Mouse (Mus musculus) hindbrain, embryonic 10.5 days (tissue): ENCODE data around the gene Tbcb. TPM values are rescaled to one million over a fixed set of nuclear protein-coding genes. Genes with fewer than 3 reads are reported as not detected.
A peak's percentile ranks its signal among the peaks of the same experiment; 100 is the strongest.

Source experiments
- DNase-seq: peaks from one replicate; pipeline ENCODE4 v3.0.0-alpha.2; 2017; ENCODE audit warnings: low spot score
- H3K27ac ChIP-seq: fragments of 300-500 bp; sonication (generic); 2 replicates; pipeline ENCODE4 v1.5.1; 2016; ENCODE audit warnings: mild to moderate bottlenecking, moderate library complexity
- H3K27me3 ChIP-seq: fragments of 300-500 bp; sonication (generic); 2 replicates; pipeline ENCODE4 v1.6.1; 2016; ENCODE audit warnings: mild to moderate bottlenecking; ENCODE audit not compliant: poor library complexity, insufficient read depth, severe bottlenecking
- H3K36me3 ChIP-seq: fragments of 300-500 bp; sonication (generic); 2 replicates; pipeline ENCODE4 v1.6.1; 2016; ENCODE audit warnings: mild to moderate bottlenecking, moderate library complexity
- H3K4me1 ChIP-seq: fragments of 300-500 bp; sonication (generic); replicated peaks from 2 replicates; pipeline ENCODE4 v1.6.1; 2016; ENCODE audit warnings: mild to moderate bottlenecking
- H3K4me3 ChIP-seq: fragments of 300-500 bp; sonication (generic); 2 replicates; pipeline ENCODE4 v1.5.1; 2016; ENCODE audit warnings: mild to moderate bottlenecking, moderate library complexity
- H3K9me3 ChIP-seq: fragments of 300-500 bp; sonication (generic); 2 replicates; pipeline ENCODE4 v1.6.1; 2016; ENCODE audit warnings: mild to moderate bottlenecking, moderate library complexity
- WGBS: fragments of 180-500 bp; shearing (Covaris S2); methylation state at CpG from one replicate; pipeline ENCODE4 v1.1.7; 2016; 5-methylcytosine and 5-hydroxymethylcytosine counted together
- polyA plus RNA-seq: library from polyadenylated mRNA; unstranded; fragments of >200 nt; fragmentation: Nextera tagmentation; extraction: Ambion mirVana; gene quantifications from 2 replicates; pipeline ENCODE4 v1.2.1, GENCODE M21; 2016

Tbcb gene
- polyA plus RNA-seq, 1 experiment from 2014 or later: 312 TPM

- peak; percentile 75 for DNase-seq
- Histone ChIP-seq H3K4me3 (peak within 1 kb of the TSS; percentile 31), H3K4me1 (peaks cover 26% of the 10 kb centered on the region), H3K36me3 (no peaks in the 10 kb centered on the region), H3K27me3 (no peaks in the 10 kb centered on the region), H3K27ac (0 out of 2 replicates have a peak within 1 kb of the TSS, but pooled peaks have one; percentile 35), H3K9me3 (no peaks in the 10 kb centered on the region)
- 12% methylated on average over 8 of the region's 8 CpGs for WGBS
These were observed 33.5 kb downstream of the Tbcb start, which contains the start of gene Capns1 for GRCm38 (mm10) chr7:30198481-30198971. Capns1 (minus strand) TSS chr7:30198811.

- Histone ChIP-seq H3K27ac (0 out of 2 replicates have a peak overlapping the region, but pooled peaks have one; percentile 35), H3K9me3 (no peaks in the 10 kb centered on the region), H3K36me3 (peaks cover 2% of the 10 kb centered on the region; the same call in 1 of the 2 replicates), H3K4me3 (no peak overlapping the region), H3K27me3 (no peaks in the 10 kb centered on the region), H3K4me1 (peaks cover 35% of the 10 kb centered on the region)
- WGBS: 80% methylated on average over 5 of the region's 5 CpGs
- no peak for DNase-seq
These were observed 34.4 kb downstream of the Tbcb start for GRCm38 (mm10) chr7:30197592-30198129.

- Histone ChIP-seq H3K4me1 (peaks cover 36% of the 10 kb centered on the region), H3K36me3 (peaks cover 17% of the 10 kb centered on the region), H3K9me3 (no peaks in the 10 kb centered on the region), H3K27me3 (no peaks in the 10 kb centered on the region), H3K27ac (no peak overlapping the region; the same call in 1 of the 2 replicates), H3K4me3 (no peak overlapping the region; the same call in 1 of the 2 replicates)
- 85% methylated on average over 6 of the region's 6 CpGs for WGBS
- no peak for DNase-seq
These were observed 35.9 kb downstream of the Tbcb start for GRCm38 (mm10) chr7:30196171-30196570.

- 72% methylated on average over 6 of the region's 6 CpGs for WGBS
- no peaks in the 10 kb centered on the region for H3K9me3 ChIP-seq
- no peak for DNase-seq
- peak overlapping the region; percentile 82 for H3K4me3 ChIP-seq
- peak overlapping the region; percentile 89 for H3K27ac ChIP-seq
- peaks cover 24% of the 10 kb centered on the region for H3K36me3 ChIP-seq
- H3K27me3 ChIP-seq: no peaks in the 10 kb centered on the region
- peaks cover 35% of the 10 kb centered on the region for H3K4me1 ChIP-seq
These were observed 36.6 kb downstream of the Tbcb start for GRCm38 (mm10) chr7:30195461-30195860.

- 0% methylated on average over 28 of the region's 28 CpGs for WGBS
- DNase-seq: peak; percentile 98
- H3K4me1 ChIP-seq: peaks cover 35% of the 10 kb centered on the region
These were observed 37.2 kb downstream of the Tbcb start for GRCm38 (mm10) chr7:30194884-30195283.

GRCm38 (mm10) chr7:30194101-30194831 lies 37.8 kb downstream of the Tbcb start:
- peaks cover 35% of the 10 kb centered on the region for H3K4me1 ChIP-seq
- peaks cover 31% of the 10 kb centered on the region for H3K36me3 ChIP-seq
- H3K27me3 ChIP-seq: no peaks in the 10 kb centered on the region
- DNase-seq: no peak
- 1% methylated on average over 26 of the region's 26 CpGs for WGBS
- H3K4me3 ChIP-seq: peak overlapping the region; percentile 82
- H3K27ac ChIP-seq: peak overlapping the region; percentile 89
- no peaks in the 10 kb centered on the region for H3K9me3 ChIP-seq

More at GRCm38 (mm10) chr7:30194884-30195283, 37.2 kb downstream of the Tbcb start:
- no peaks in the 10 kb centered on the region for H3K9me3 ChIP-seq
- H3K4me3 ChIP-seq: peak overlapping the region; percentile 82
- H3K36me3 ChIP-seq: peaks cover 30% of the 10 kb centered on the region
- peak overlapping the region; percentile 89 for H3K27ac ChIP-seq
- no peaks in the 10 kb centered on the region for H3K27me3 ChIP-seq

GRCm38 (mm10) chr7:30193581-30194100 lies 38.4 kb downstream of the Tbcb start:
- peak; percentile 85 for DNase-seq
- Histone ChIP-seq H3K27me3 (no peaks in the 10 kb centered on the region), H3K36me3 (peaks cover 38% of the 10 kb centered on the region), H3K4me3 (peak overlapping the region; percentile 82), H3K4me1 (peaks cover 34% of the 10 kb centered on the region), H3K27ac (peak overlapping the region; percentile 89), H3K9me3 (no peaks in the 10 kb centered on the region)
- WGBS: under 1% methylated on average over 26 of the region's 26 CpGs

- H3K27ac ChIP-seq: peak overlapping the region; percentile 89
- H3K4me1 ChIP-seq: peaks cover 30% of the 10 kb centered on the region
- no peaks in the 10 kb centered on the region for H3K9me3 ChIP-seq
- DNase-seq: no peak
- H3K4me3 ChIP-seq: peak overlapping the region; percentile 82
- H3K36me3 ChIP-seq: peaks cover 44% of the 10 kb centered on the region
- H3K27me3 ChIP-seq: no peaks in the 10 kb centered on the region
- 18% methylated on average over 9 of the region's 9 CpGs for WGBS
These were observed 39.1 kb downstream of the Tbcb start for GRCm38 (mm10) chr7:30193013-30193412.

- DNase-seq: no peak
- Histone ChIP-seq H3K4me1 (peaks cover 27% of the 10 kb centered on the region), H3K4me3 (peak overlapping the region; percentile 82; the same call in 1 of the 2 replicates), H3K36me3 (peaks cover 53% of the 10 kb centered on the region), H3K27me3 (no peaks in the 10 kb centered on the region), H3K27ac (no peak overlapping the region), H3K9me3 (no peaks in the 10 kb centered on the region)
- 90% methylated on average over 12 of the region's 12 CpGs for WGBS
These were observed 40.0 kb downstream of the Tbcb start for GRCm38 (mm10) chr7:30192088-30192487.

GRCm38 (mm10) chr7:30189116-30189491 lies 43.0 kb downstream of the Tbcb start:
- no peaks in the 10 kb centered on the region for H3K9me3 ChIP-seq
- H3K4me3 ChIP-seq: no peak overlapping the region
- H3K4me1 ChIP-seq: peaks cover 24% of the 10 kb centered on the region
- H3K27me3 ChIP-seq: no peaks in the 10 kb centered on the region
- no peak overlapping the region for H3K27ac ChIP-seq
- H3K36me3 ChIP-seq: peaks cover 75% of the 10 kb centered on the region
- 91% methylated on average over 4 of the region's 4 CpGs for WGBS
- no peak for DNase-seq

- DNase-seq: no peak
- H3K36me3 ChIP-seq: peaks cover 75% of the 10 kb centered on the region
- H3K27ac ChIP-seq: no peak overlapping the region
- no peak overlapping the region for H3K4me3 ChIP-seq
- no peaks in the 10 kb centered on the region for H3K9me3 ChIP-seq
- 87% methylated on average over 12 of the region's 12 CpGs for WGBS
- H3K27me3 ChIP-seq: no peaks in the 10 kb centered on the region
- peaks cover 26% of the 10 kb centered on the region for H3K4me1 ChIP-seq
These were observed 43.5 kb downstream of the Tbcb start for GRCm38 (mm10) chr7:30188344-30189115.

- Histone ChIP-seq H3K27me3 (no peaks in the 10 kb centered on the region), H3K36me3 (peaks cover 54% of the 10 kb centered on the region), H3K27ac (no peak overlapping the region), H3K9me3 (no peaks in the 10 kb centered on the region), H3K4me1 (peaks cover 15% of the 10 kb centered on the region), H3K4me3 (peak overlapping the region; percentile 45; the same call in 1 of the 2 replicates)
- DNase-seq: no peak
- 74% methylated on average over 13 of the region's 13 CpGs for WGBS
These were observed 47.3 kb downstream of the Tbcb start for GRCm38 (mm10) chr7:30184641-30185348.
